Mouse (Mus musculus) cortical plate, adult 2 months (tissue): ENCODE data around the gene Arnt.

ENCODE experiments used
- CTCF ChIP-seq: fragments of 200-500 bp; IDR thresholded peaks from 2 replicates; pipeline ENCODE4 v1.5.1; 2011; ENCODE audit warnings: mild to moderate bottlenecking, control low read depth, low read length; ENCODE audit not compliant: insufficient read depth; ENCODE audit errors: extremely low read depth
- POLR2A ChIP-seq: fragments of 200-500 bp; IDR thresholded peaks from 2 replicates; pipeline ENCODE4 v1.6.1; 2011; ENCODE audit warnings: mild to moderate bottlenecking, low read length, control low read depth; ENCODE audit not compliant: insufficient read depth; ENCODE audit errors: extremely low read depth

- TF ChIP-seq POLR2A, result no peak
- no peak for TF ChIP-seq CTCF
Measured at GRCm38 (mm10) chr3:95408852-95409251, 25.3 kb upstream of the Arnt start.
